Mouse (Mus musculus): Measurements from ENCODE around the gene Rpn2. TPM values are rescaled to one million over a fixed set of nuclear protein-coding genes. Genes with fewer than 3 reads are reported as not detected.

The Rpn2 gene
- polyA plus RNA-seq, 1 experiment from 2014 or later, result 189 TPM

DNA sequence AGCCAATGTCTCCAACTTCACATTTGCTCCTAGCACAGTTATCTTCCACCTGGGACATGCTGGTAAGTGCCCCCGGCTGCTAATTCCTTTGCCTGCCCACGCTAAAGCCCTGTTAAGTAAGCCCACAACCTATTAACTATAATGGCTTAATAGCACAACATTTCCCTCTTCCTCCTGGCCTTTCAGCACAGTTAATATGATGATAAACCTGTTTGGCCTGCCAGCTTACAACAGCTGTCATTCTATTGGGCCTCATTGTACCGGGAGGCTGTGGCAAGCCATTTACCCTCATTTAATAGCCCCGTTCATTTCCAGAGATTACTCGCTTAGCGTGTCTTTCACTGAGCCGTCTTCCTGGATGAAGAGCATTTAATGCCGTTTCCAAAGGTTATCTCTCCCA, 41.3 kb downstream of the Rpn2 start:
- Histone ChIP-seq H3K27ac (ENCODE audit: low read length) (no peak overlapping the region), H3K4me3 (replicated peaks; ENCODE audit: low read length) (no peak overlapping the region), H3K36me3 (ENCODE audit: control insufficient read depth, insufficient read depth) (peaks cover 13% of the 10 kb centered on the region), H3K4me2 (ENCODE audit: low read length) (no peak overlapping the region), H3K9ac (replicated peaks; ENCODE audit: low read depth, low read length) (no peak overlapping the region), H3K4me1 (replicated peaks; ENCODE audit: control insufficient read depth, insufficient read depth, low read length) (peaks cover 28% of the 10 kb centered on the region), H3K9me3 (ENCODE audit: control insufficient read depth, low read length) (no peaks in the 10 kb centered on the region), H3K27me3 (replicated peaks; ENCODE audit: control insufficient read depth, insufficient read depth, low read length) (no peaks in the 10 kb centered on the region)
- ATAC-seq, result no peak
- WGBS, result 42% methylated on average over 8 of the region's 8 CpGs

GRCm38 (mm10) chr2:157320886-157321285, 42.1 kb downstream of the Rpn2 start:
- ATAC-seq, result no peak
- H3K9me3 ChIP-seq (ENCODE audit: control insufficient read depth, low read length), result no peaks in the 10 kb centered on the region
- no peak overlapping the region for H3K4me3 ChIP-seq (replicated peaks; ENCODE audit: low read length)
- WGBS, result 15% methylated on average over 5 of the region's 5 CpGs
- H3K27me3 ChIP-seq (replicated peaks; ENCODE audit: control insufficient read depth, insufficient read depth, low read length), result no peaks in the 10 kb centered on the region
- no peak overlapping the region for H3K9ac ChIP-seq (replicated peaks; ENCODE audit: low read depth, low read length)
- H3K4me2 ChIP-seq (ENCODE audit: low read length), result no peak overlapping the region
- peaks cover 25% of the 10 kb centered on the region for H3K4me1 ChIP-seq (replicated peaks; ENCODE audit: control insufficient read depth, insufficient read depth, low read length)
- H3K27ac ChIP-seq (ENCODE audit: low read length), result no peak overlapping the region
- H3K36me3 ChIP-seq (ENCODE audit: control insufficient read depth, insufficient read depth), result peaks cover 13% of the 10 kb centered on the region

GRCm38 (mm10) chr2:157322029-157322766, 43.4 kb downstream of the Rpn2 start:
- Histone ChIP-seq H3K4me2 (ENCODE audit: low read length) (no peak overlapping the region), H3K4me3 (replicated peaks; ENCODE audit: low read length) (no peak overlapping the region), H3K27ac (ENCODE audit: low read length) (peak overlapping the region; percentile 17; the same call in 1 of the 2 replicates), H3K9ac (replicated peaks; ENCODE audit: low read depth, low read length) (no peak overlapping the region), H3K36me3 (ENCODE audit: control insufficient read depth, insufficient read depth) (peaks cover 10% of the 10 kb centered on the region), H3K4me1 (replicated peaks; ENCODE audit: control insufficient read depth, insufficient read depth, low read length) (peaks cover 19% of the 10 kb centered on the region), H3K27me3 (replicated peaks; ENCODE audit: control insufficient read depth, insufficient read depth, low read length) (no peaks in the 10 kb centered on the region), H3K9me3 (ENCODE audit: control insufficient read depth, low read length) (no peaks in the 10 kb centered on the region)
- WGBS, result 48% methylated on average over 5 of the region's 5 CpGs
- peak; percentile 60 for ATAC-seq

- Histone ChIP-seq H3K9ac (replicated peaks; ENCODE audit: low read depth, low read length) (no peak overlapping the region), H3K4me3 (replicated peaks; ENCODE audit: low read length) (no peak overlapping the region), H3K36me3 (ENCODE audit: control insufficient read depth, insufficient read depth) (peaks cover 8% of the 10 kb centered on the region; the same call in 1 of the 2 replicates), H3K9me3 (ENCODE audit: control insufficient read depth, low read length) (no peaks in the 10 kb centered on the region), H3K27me3 (replicated peaks; ENCODE audit: control insufficient read depth, insufficient read depth, low read length) (no peaks in the 10 kb centered on the region), H3K4me2 (ENCODE audit: low read length) (no peak overlapping the region), H3K4me1 (replicated peaks; ENCODE audit: control insufficient read depth, insufficient read depth, low read length) (peaks cover 24% of the 10 kb centered on the region), H3K27ac (ENCODE audit: low read length) (no peak overlapping the region)
- no peak for ATAC-seq
- 59% methylated on average over 2 of the region's 2 CpGs for WGBS
Measured at GRCm38 (mm10) chr2:157325238-157325637, 46.4 kb downstream of the Rpn2 start.

DNA sequence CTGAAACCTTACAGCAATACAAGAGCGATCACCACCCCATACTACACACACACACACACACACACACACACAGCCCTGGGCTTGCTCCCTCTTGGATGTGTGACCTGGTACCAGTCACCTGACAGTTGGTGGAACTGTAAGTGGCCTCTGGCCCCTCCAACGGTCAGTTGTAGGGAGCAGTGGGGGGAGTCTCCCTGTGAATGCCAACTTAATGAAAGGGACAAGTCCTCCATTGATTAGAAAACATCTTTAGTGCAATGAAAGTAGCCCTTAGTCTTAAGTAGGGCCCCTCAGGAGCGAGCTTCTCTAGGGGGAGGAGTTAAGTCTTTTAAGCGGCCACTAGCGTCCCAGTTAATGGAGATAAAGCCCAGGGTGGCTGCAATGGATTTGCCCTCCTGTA, 49.3 kb downstream of the Rpn2 start:
- ATAC-seq, result no peak; the same call in 1 of the 2 replicates
- Histone ChIP-seq H3K9me3 (ENCODE audit: control insufficient read depth, low read length) (no peaks in the 10 kb centered on the region), H3K27me3 (replicated peaks; ENCODE audit: control insufficient read depth, insufficient read depth, low read length) (no peaks in the 10 kb centered on the region), H3K4me2 (ENCODE audit: low read length) (no peak overlapping the region), H3K27ac (ENCODE audit: low read length) (peak overlapping the region; percentile 21; the same call in 1 of the 2 replicates), H3K4me1 (replicated peaks; ENCODE audit: control insufficient read depth, insufficient read depth, low read length) (peaks cover 11% of the 10 kb centered on the region), H3K4me3 (replicated peaks; ENCODE audit: low read length) (no peak overlapping the region), H3K36me3 (ENCODE audit: control insufficient read depth, insufficient read depth) (peaks cover 6% of the 10 kb centered on the region; the same call in 1 of the 2 replicates), H3K9ac (replicated peaks; ENCODE audit: low read depth, low read length) (no peak overlapping the region)
- 12% methylated on average over 5 of the region's 5 CpGs for WGBS

DNA sequence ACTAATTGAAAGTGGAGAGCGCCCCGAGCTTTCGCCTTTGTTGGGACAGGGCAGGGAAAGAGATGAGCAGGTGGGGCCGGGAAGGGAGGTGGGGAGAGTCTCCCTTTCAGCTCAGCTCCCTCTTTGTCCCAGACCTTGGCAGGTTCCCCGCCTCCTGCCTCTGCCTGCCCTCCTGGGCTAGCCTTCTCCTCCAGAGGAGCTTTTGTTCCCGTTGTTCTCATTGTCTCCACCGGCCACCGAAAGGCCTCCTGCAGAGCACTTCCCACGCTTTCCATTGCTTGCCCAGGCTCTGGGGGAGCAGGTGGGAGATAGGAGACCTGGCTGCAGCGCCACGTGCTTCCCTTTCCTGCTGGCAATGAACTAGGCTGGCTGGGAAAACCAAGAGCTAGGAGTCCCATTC, 49.8 kb downstream of the Rpn2 start:
- no peaks in the 10 kb centered on the region for H3K9me3 ChIP-seq (ENCODE audit: control insufficient read depth, low read length)
- H3K4me3 ChIP-seq (replicated peaks; ENCODE audit: low read length), result no peak overlapping the region
- 0 out of 2 replicates have a peak overlapping the region, but pooled peaks have one; percentile 7 for H3K9ac ChIP-seq (replicated peaks; ENCODE audit: low read depth, low read length)
- ATAC-seq, result 0 out of 2 replicates have a peak, but pooled peaks have one; percentile 43
- peaks cover 4% of the 10 kb centered on the region; the same call in 1 of the 2 replicates for H3K36me3 ChIP-seq (ENCODE audit: control insufficient read depth, insufficient read depth)
- peak overlapping the region; percentile 21; the same call in 1 of the 2 replicates for H3K27ac ChIP-seq (ENCODE audit: low read length)
- no peaks in the 10 kb centered on the region for H3K27me3 ChIP-seq (replicated peaks; ENCODE audit: control insufficient read depth, insufficient read depth, low read length)
- H3K4me1 ChIP-seq (replicated peaks; ENCODE audit: control insufficient read depth, insufficient read depth, low read length), result peaks cover 11% of the 10 kb centered on the region
- H3K4me2 ChIP-seq (ENCODE audit: low read length), result no peak overlapping the region
- WGBS, result 5% methylated on average over 11 of the region's 11 CpGs

- H3K27me3 ChIP-seq (replicated peaks; ENCODE audit: control insufficient read depth, insufficient read depth, low read length), result no peaks in the 10 kb centered on the region
- peak overlapping the region; percentile 3; the same call in 1 of the 2 replicates for H3K27ac ChIP-seq (ENCODE audit: low read length)
- no peaks in the 10 kb centered on the region for H3K9me3 ChIP-seq (ENCODE audit: control insufficient read depth, low read length)
- H3K36me3 ChIP-seq (ENCODE audit: control insufficient read depth, insufficient read depth), result peaks cover 3% of the 10 kb centered on the region; the same call in 1 of the 2 replicates
- no peak overlapping the region for H3K9ac ChIP-seq (replicated peaks; ENCODE audit: low read depth, low read length)
- H3K4me1 ChIP-seq (replicated peaks; ENCODE audit: control insufficient read depth, insufficient read depth, low read length), result peaks cover 11% of the 10 kb centered on the region
- ATAC-seq, result peak; percentile 21; the same call in 1 of the 2 replicates
- no peak overlapping the region for H3K4me3 ChIP-seq (replicated peaks; ENCODE audit: low read length)
- WGBS, result 54% methylated on average over 5 of the region's 5 CpGs
- no peak overlapping the region for H3K4me2 ChIP-seq (ENCODE audit: low read length)
Measured at GRCm38 (mm10) chr2:157332059-157332458, 53.2 kb downstream of the Rpn2 start.

DNA sequence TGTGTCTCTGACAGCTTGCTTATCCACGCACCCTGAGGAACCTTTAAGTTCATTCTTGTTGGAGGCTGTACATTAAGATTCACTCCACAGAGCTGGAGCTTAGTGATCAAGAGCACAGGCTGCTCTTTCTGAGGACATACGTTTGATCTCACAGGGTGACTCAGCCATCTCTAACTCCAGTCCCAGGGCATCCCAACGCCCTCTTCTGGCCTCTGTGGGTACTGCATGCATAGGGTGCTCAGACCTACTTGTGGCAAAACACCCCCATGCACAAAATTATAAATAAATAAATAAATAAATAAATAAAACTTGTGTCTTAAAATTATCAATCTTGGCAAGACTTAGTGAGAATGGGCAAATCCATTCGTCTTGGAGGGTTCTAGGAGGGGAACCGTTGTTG, 59.8 kb downstream of the Rpn2 start:
- 17% methylated on average over 5 of the region's 5 CpGs for WGBS
- H3K36me3 ChIP-seq (ENCODE audit: control insufficient read depth, insufficient read depth), result no peaks in the 10 kb centered on the region
- H3K4me2 ChIP-seq (ENCODE audit: low read length), result no peak overlapping the region
- H3K9me3 ChIP-seq (ENCODE audit: control insufficient read depth, low read length), result no peaks in the 10 kb centered on the region
- H3K4me3 ChIP-seq (replicated peaks; ENCODE audit: low read length), result no peak overlapping the region
- no peak overlapping the region for H3K9ac ChIP-seq (replicated peaks; ENCODE audit: low read depth, low read length)
- H3K27ac ChIP-seq (ENCODE audit: low read length), result no peak overlapping the region
- peaks cover 49% of the 10 kb centered on the region for H3K4me1 ChIP-seq (replicated peaks; ENCODE audit: control insufficient read depth, insufficient read depth, low read length)
- H3K27me3 ChIP-seq (replicated peaks; ENCODE audit: control insufficient read depth, insufficient read depth, low read length), result no peaks in the 10 kb centered on the region
- ATAC-seq, result no peak

- 26% methylated on average over 7 of the region's 7 CpGs for WGBS
- H3K9me3 ChIP-seq (ENCODE audit: control insufficient read depth, low read length), result no peaks in the 10 kb centered on the region
- H3K9ac ChIP-seq (replicated peaks; ENCODE audit: low read depth, low read length), result peak overlapping the region; percentile 33
Measured at GRCm38 (mm10) chr2:157339532-157339931, 60.7 kb downstream of the Rpn2 start.

More at GRCm38 (mm10) chr2:157339532-157339931, 60.7 kb downstream of the Rpn2 start:
- peaks cover 49% of the 10 kb centered on the region for H3K4me1 ChIP-seq (replicated peaks; ENCODE audit: control insufficient read depth, insufficient read depth, low read length)
- peak overlapping the region; percentile 91 for H3K27ac ChIP-seq (ENCODE audit: low read length)
- no peaks in the 10 kb centered on the region for H3K36me3 ChIP-seq (ENCODE audit: control insufficient read depth, insufficient read depth)
- no peak for ATAC-seq
- no peaks in the 10 kb centered on the region for H3K27me3 ChIP-seq (replicated peaks; ENCODE audit: control insufficient read depth, insufficient read depth, low read length)
- H3K4me3 ChIP-seq (replicated peaks; ENCODE audit: low read length), result no peak overlapping the region
- H3K4me2 ChIP-seq (ENCODE audit: low read length), result no peak overlapping the region

All from forebrain, embryonic 16.5 days (tissue).